Mouse (Mus musculus) left cerebral cortex, adult 8-10 months (tissue): Measurements from ENCODE around the gene Phkg1. TPM values are rescaled to one million over a fixed set of nuclear protein-coding genes. Genes with fewer than 3 reads are reported as not detected.
"Not testable (repeated sequence)": the region's sequence is repeated elsewhere in the genome, so short reads cannot be mapped to it uniquely, and the experiment has no call there.

Experiments
- DNase-seq, 2 experiments: peaks; one replicate each; pipeline ENCODE4 v3.0.0; 2022; ENCODE audit warnings: low spot score in 2 of 2
- total RNA-seq, 4 experiments: library from RNA; stranded (reverse); gene quantifications; 2 replicates each; pipeline ENCODE4 v1.2.4; 2022

Phkg1 gene
- total RNA-seq: 10 to 100 TPM; 16.7 to 20.4 (median 17.8) TPM

DNA sequence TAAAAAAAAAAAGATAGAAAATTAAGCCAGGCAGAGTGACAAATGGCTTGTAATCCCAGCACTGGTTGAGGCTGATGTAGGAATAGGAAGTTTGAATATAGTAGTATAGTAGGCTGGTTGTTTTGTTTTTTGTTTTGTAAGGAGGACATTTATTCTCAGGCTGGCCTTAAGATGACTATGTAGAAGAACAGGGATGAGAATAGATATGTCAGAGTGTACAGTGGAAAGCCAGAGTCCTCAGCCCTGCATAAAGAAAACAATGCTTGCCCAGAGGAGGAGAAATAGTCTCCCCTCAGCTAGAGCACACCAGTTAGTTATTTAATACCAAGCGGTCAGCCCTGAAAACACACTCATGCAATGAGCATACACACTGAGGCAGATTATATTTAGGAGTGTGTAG, at the start of gene Phkg1:
Phkg1 (minus strand) TSS at position 101 of the 400 bp plus-strand sequence.
- DNase-seq: no peak

DNA sequence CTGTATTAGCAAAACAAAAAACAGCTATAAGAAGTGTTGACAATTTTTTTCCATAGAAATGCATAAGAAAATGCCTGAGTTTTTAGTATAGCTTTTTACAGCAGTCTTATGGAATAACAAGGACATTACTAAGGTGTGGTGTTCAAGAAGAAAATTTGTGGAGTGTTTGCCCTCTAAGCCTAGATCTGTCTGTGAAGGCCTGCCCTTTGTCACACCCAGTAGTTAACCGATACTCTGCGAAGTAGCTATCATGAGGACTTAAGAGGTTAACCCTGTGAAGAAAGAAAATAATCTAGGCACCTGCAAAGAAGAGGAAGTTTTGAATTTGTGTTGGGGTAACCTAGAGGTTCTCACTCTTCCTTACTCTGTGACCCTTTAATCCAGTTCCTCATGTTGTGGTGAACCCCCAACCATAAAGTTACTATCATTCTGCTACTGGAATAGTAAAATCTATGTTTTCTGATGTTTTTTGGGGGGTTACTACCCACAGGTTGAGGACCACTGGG, 49.2 kb upstream of the Phkg1 start:
- DNase-seq: no peak

- no peak for DNase-seq
These were observed 45.1 kb upstream of the Phkg1 start for GRCm38 (mm10) chr5:129943402-129943801.

DNA sequence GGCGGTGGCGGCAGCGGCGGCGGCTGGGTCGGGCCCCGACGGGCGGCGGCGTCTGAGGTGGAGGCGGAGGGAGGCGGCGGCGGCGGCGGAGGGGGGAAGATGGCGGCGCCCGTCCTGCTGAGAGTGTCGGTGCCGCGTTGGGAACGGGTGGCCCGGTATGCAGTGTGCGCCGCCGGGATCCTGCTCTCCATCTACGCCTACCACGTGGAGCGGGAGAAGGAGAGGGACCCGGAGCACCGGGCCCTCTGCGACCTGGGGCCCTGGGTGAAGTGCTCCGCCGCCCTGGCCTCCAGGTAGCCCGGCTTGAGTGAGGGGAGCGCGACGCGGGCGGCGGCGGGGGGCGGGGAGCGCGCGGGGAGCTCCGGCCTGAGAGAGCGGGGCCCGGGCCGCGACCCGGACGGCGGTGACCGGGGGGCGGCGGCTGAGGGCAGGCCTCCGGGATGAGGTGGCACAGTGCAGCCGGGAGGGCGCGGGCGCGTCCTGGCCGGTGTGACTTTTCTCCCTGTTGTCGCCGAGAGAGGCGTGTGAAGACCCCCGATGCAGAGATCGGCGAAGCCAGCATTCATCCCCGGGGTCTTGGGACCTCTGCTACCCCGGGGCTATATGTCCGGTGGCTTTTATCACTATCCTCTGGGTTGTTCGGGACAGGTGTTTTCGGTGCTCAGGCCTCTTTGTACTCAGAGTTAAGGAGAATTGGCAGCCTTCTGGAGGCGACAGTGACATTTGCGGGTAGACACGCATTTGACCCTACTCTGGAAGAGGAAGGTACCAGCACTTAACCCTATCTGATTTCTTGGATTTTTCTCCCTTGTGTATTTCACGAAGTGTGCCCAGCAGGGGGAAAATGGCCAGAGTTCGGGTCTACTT, 44.0 kb upstream of the Phkg1 start:
- peak; percentile 16 to 20 for DNase-seq

DNA sequence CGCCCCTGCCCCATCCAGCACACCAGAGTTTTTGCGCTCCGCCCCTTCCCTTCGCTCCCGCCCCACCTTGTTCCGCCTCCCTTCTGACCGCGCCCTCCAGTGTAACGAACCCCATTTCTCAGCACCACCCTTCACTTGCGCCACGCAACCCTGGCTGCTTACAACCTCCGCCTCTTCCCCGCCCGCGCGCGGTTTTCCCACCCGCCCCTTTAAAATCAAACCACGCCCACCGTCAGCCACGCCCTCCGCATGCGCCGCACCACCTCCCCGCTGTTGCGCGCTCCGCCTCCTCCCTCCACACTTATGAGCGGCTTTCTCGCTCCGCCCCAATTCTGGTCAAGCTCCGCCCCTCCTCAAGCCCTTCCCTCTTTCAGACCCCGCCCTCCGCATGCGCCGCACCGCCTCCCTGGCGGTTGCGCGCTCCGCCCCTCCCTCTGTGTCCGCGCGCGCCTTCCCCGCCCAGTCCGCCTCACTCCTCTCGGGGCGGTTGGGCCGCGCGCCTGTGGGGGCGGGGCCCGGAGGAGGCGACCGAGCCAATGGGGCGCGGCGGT, 43.2 kb upstream of the Phkg1 start, which contains the start of gene Vkorc1l1:
Vkorc1l1 (plus strand) TSS at position 476 of the 551 bp plus-strand sequence.
- peak; percentile 92 to 96 for DNase-seq

DNA sequence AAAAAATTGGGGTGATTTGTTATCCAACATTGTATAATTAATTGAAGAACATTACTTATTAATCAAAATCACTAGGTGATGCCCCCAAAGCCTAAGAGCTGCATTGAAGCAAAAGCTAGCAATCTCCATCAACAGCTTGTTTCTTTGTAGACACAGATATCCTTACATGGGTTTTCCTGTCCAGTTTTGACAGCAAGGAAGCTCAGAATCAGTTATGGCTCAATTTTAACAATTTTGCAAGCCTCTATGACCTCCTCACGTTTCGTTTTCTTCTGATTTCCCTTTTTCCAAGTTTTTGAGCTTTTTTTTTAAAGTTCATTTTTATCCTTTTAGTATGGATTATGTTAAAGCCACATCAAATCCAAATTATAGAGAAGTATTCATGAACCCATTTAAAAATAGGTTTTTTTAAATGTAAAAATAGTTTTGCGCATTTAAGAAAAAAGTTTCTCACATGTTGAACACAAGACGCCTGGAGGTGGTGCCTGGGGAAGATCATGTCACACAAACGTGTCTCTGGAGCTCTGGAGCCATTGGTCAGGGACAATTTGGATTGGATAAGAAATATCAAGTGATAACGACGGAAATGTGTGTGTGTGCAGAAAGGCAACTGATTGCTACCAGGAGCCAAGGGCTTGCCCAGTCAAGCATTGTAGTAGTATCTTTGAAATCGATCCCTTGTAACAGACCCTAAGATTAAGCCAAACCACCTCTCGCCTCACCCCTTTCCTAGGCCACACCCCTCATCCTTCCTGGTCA, 42.6 kb upstream of the Phkg1 start:
- DNase-seq: no peak

DNA sequence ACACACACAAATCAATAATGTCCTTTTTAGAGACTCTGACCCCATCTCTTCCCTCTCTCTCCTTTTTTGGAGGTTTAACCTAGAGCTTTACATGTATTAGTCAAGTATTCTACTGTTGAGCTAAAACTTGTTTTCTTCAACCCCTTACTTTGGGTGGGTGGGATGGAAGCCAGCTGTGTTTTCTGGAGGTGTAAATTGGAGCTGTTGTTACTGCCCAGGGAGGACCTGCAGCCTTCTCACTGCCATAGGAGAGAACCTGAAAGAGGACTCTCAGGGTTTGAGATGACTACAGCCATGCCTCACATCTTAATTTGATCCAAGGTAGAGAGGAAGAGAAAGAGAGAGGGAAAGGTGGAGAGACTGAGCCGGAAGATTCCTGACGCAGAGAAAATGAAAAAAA, 41.9 kb upstream of the Phkg1 start:
- no peak for DNase-seq

GRCm38 (mm10) chr5:129936941-129937340, 38.6 kb upstream of the Phkg1 start:
- DNase-seq: no peak

DNA sequence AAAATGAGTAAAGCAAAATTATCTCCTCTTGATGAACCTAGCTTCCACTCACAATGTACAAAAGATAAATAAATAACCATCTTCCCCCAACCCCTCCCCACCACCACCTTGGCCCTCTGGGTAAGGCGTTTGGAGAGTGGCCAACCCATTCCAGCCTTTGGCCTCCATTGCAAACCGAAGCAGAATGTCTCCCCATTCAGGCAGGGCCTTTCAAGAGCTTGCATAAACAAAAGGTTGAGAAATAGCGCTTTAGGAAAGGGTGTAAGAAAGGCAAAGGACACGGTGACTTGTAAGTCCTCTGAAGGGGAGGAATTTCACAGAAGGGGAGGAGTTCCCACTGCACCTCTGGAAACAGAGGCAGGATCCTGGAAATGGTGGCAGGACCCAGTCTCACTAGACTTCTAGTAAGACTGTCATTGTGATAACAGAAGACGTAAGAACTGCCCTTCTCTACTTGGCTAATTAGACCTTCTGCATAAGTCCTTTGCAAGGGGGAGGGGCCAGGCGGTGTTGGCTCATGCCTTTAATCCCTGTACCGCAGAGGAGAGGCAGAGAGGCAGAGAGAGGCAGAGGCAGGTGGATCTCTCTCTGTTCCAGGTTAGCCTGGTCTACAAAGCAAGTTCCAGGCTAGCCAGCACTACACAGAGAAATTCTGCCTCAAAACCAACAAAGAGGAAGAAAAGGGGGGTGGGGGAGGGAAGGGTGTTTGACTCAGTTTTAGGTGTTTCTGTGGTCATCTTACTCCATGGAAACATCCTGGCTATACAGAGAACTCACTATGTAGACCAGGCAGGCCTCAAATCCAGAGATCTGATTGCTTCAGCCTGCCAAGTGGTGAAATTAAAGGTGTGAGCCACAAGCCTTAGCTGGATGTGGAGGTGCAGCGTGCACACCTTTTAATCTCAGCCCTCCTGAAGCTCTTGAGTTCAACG, 31.8 kb upstream of the Phkg1 start:
- no peak for DNase-seq

- no peak for DNase-seq
These were observed 27.6 kb upstream of the Phkg1 start for GRCm38 (mm10) chr5:129925933-129926332.

GRCm38 (mm10) chr5:129924820-129925452, 26.6 kb upstream of the Phkg1 start:
- no peak for DNase-seq

GRCm38 (mm10) chr5:129921972-129922371, 23.6 kb upstream of the Phkg1 start:
- DNase-seq: no peak

GRCm38 (mm10) chr5:129919320-129919719, 21.0 kb upstream of the Phkg1 start:
- DNase-seq: no peak

- DNase-seq: no peak
These were observed 20.4 kb upstream of the Phkg1 start for GRCm38 (mm10) chr5:129918752-129919151.

GRCm38 (mm10) chr5:129918065-129918651, 19.8 kb upstream of the Phkg1 start:
- DNase-seq: no peak

- not testable (repeated sequence) for DNase-seq
These were observed 17.1 kb upstream of the Phkg1 start for GRCm38 (mm10) chr5:129915491-129915890.

DNA sequence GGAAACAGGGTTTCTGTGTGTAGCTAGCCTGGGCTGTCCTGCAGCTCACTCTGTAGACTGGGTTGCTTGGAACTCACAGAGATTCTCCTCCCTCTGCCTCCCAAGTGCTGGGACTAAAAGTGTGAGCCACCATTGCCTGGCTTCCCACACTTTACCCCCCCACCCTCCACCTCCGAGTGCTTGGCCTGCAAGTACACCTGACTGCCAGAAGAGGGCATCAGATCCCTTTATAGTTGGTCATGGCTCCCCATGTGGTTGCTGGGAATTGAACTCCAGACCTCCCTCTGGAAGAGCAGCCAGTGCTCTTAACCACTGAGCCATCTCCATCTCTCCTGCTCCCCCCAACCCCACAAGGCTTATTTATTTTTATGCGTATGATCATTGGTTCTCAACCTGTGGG, 15.7 kb upstream of the Phkg1 start:
- no peak for DNase-seq

DNA sequence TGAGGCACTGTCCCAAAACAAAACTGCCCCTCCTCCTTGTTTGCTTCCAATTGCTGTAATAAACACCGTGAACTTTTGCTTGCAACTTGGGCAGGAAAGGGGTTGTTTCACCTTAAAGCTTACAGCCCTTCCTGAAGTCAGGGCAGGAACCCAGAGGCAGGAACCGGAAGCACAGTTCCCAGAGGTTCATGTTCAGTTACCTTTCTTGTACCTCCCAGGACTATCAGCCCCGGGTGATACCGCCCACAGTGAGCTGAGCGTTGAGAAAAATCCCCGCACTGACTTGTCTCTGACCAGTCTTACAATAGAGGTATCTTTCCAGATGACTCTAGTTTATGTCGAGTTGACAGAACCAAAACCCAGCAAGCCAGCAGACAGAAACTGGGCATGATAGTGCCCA, 11.2 kb upstream of the Phkg1 start:
- DNase-seq: no peak

- no peak for DNase-seq
These were observed 10.8 kb upstream of the Phkg1 start for GRCm38 (mm10) chr5:129909147-129909546.
